11 mouse cellular contexts compared by ENCODE assay signal in genomic region chr7:29424690-29425089, GRCm38 (mm10).
A peak's percentile ranks its signal among the peaks of the same experiment; 100 is the strongest.
DNase-seq lines count a peak whose midpoint lies in the region; ATAC-seq and TF ChIP-seq lines count a peak whose summit lies in the region.
"Had no signal": no experiment of that assay in that cellular context is flagged by ENCODE, and none has a peak within 500 bp of the region (broad histone marks: within the 10 kb centered on the region; RNA-seq: fewer than 3 reads in every experiment).

No protein-coding gene starts in this region.

- H3K27me3 ChIP-seq in hindbrain, postnatal 0 days (ENCODE audit: insufficient read depth, low read length), result no peaks in the 10 kb centered on the region
- H3K27me3 ChIP-seq in hindbrain, embryonic 12.5 days, result no peaks in the 10 kb centered on the region
- no peaks in the 10 kb centered on the region for H3K27me3 ChIP-seq in embryonic facial prominence, embryonic 14.5 days (replicated peaks; ENCODE audit: control insufficient read depth, insufficient read depth, low read length)
- H3K27me3 ChIP-seq: neural tube, embryonic 13.5 days had no signal

- TF ChIP-seq CTCF in hindbrain, postnatal 0 days (IDR thresholded peaks at IDR 0.05; ENCODE audit: low read depth), result no peak

- ATAC-seq in hindbrain, postnatal 0 days, result 0 out of 2 replicates have a peak, but pooled peaks have one; percentile 22
- no peak for ATAC-seq in hindbrain, embryonic 12.5 days (ENCODE audit: low FRiP score)
- ATAC-seq in embryonic facial prominence, embryonic 14.5 days (ENCODE audit: low read depth), result peak; percentile 66

- H3K27ac ChIP-seq in hindbrain, postnatal 0 days, result no peak overlapping the region
- H3K27ac ChIP-seq in hindbrain, embryonic 12.5 days, result no peak overlapping the region
- H3K27ac ChIP-seq in embryonic facial prominence, embryonic 14.5 days (replicated peaks; ENCODE audit: low read depth, low read length), result peak overlapping the region; percentile 67
- H3K27ac ChIP-seq: macrophage; neural tube, embryonic 13.5 days had no signal

- H3K9me3 ChIP-seq in hindbrain, postnatal 0 days (ENCODE audit: low read length), result no peaks in the 10 kb centered on the region
- H3K9me3 ChIP-seq in hindbrain, embryonic 12.5 days (replicated peaks), result no peaks in the 10 kb centered on the region
- no peaks in the 10 kb centered on the region for H3K9me3 ChIP-seq in embryonic facial prominence, embryonic 14.5 days (ENCODE audit: control insufficient read depth, low read length)
- H3K9me3 ChIP-seq: neural tube, embryonic 13.5 days had no signal

- 40% methylated on average over 5 of the region's 5 CpGs for WGBS in hindbrain, postnatal 0 days
- 69% methylated on average over 5 of the region's 5 CpGs for WGBS in hindbrain, embryonic 12.5 days
- WGBS in embryonic facial prominence, embryonic 14.5 days, result 39% methylated on average over 5 of the region's 5 CpGs

- H3K4me1 ChIP-seq in hindbrain, postnatal 0 days (ENCODE audit: insufficient read depth, low read length), result peaks cover 10% of the 10 kb centered on the region; the same call in 1 of the 2 replicates
- peaks cover 25% of the 10 kb centered on the region for H3K4me1 ChIP-seq in hindbrain, embryonic 12.5 days
- peaks cover 26% of the 10 kb centered on the region for H3K4me1 ChIP-seq in embryonic facial prominence, embryonic 14.5 days (ENCODE audit: control insufficient read depth, insufficient read depth, low read length)

- no peak overlapping the region for H3K9ac ChIP-seq in hindbrain, postnatal 0 days (replicated peaks; ENCODE audit: low read length)
- H3K9ac ChIP-seq in hindbrain, embryonic 12.5 days, result no peak overlapping the region
- H3K9ac ChIP-seq in embryonic facial prominence, embryonic 14.5 days (ENCODE audit: low read depth, low read length), result no peak overlapping the region
- H3K9ac ChIP-seq: neural tube, embryonic 13.5 days had no signal

- H3K36me3 ChIP-seq in hindbrain, postnatal 0 days (ENCODE audit: insufficient read depth, low read length), result no peaks in the 10 kb centered on the region
- H3K36me3 ChIP-seq in hindbrain, embryonic 12.5 days, result no peaks in the 10 kb centered on the region
- no peaks in the 10 kb centered on the region for H3K36me3 ChIP-seq in embryonic facial prominence, embryonic 14.5 days (ENCODE audit: control insufficient read depth, insufficient read depth, low read length)
- H3K36me3 ChIP-seq: neural tube, embryonic 13.5 days had no signal

- H3K4me3 ChIP-seq in hindbrain, postnatal 0 days (ENCODE audit: low read length), result no peak overlapping the region
- no peak overlapping the region for H3K4me3 ChIP-seq in hindbrain, embryonic 12.5 days
- no peak overlapping the region for H3K4me3 ChIP-seq in embryonic facial prominence, embryonic 14.5 days (ENCODE audit: low read depth, low read length)
- H3K4me3 ChIP-seq: neural tube, embryonic 13.5 days had no signal

- DNase-seq in hindbrain, postnatal 0 days (ENCODE audit: low spot score), result no peak
- peak; percentile 92 for DNase-seq in embryonic facial prominence, embryonic 14.5 days (ENCODE audit: low spot score)
- DNase-seq in kidney, postnatal 4 days, result peak; percentile 78 to 80
- DNase-seq in skeletal muscle tissue, adult 2 months (ENCODE audit: low read depth, low spot score), result peak; percentile 36
- DNase-seq in thymus, postnatal 0 days (ENCODE audit: low spot score), result no peak
- no peak for DNase-seq in right cerebral cortex, postnatal 4 days
- no peak for DNase-seq in ovary, adult 18-20 months (ENCODE audit: low spot score)
- DNase-seq: adrenal gland, adult 8-10 months had no signal

- H3K4me2 ChIP-seq in hindbrain, postnatal 0 days (ENCODE audit: low read depth, low read length), result no peak overlapping the region
- no peak overlapping the region for H3K4me2 ChIP-seq in hindbrain, embryonic 12.5 days (replicated peaks)
- H3K4me2 ChIP-seq in embryonic facial prominence, embryonic 14.5 days (ENCODE audit: low read depth, low read length), result no peak overlapping the region
- H3K4me2 ChIP-seq: neural tube, embryonic 13.5 days had no signal

Comparison
In these comparisons a context has a peak if more than half of its experiments do, and no peak if none do; other contexts are left out.
1. DNase-seq: peak in embryonic facial prominence, embryonic 14.5 days (single experiment), kidney, postnatal 4 days (2 of 2) and skeletal muscle tissue, adult 2 months (single experiment); none in hindbrain, postnatal 0 days (single experiment), thymus, postnatal 0 days (single experiment), right cerebral cortex, postnatal 4 days (single experiment) and ovary, adult 18-20 months (single experiment).